Mouse (Mus musculus) intestine, postnatal 0 days (tissue): ENCODE results near the gene Crabp2. TPM values are rescaled to one million over a fixed set of nuclear protein-coding genes. Genes with fewer than 3 reads are reported as not detected.

ENCODE experiments used
- ATAC-seq: fragments of 200-750 bp; cut with Nextera tagmentation; 2 replicates; pipeline ENCODE4 v1.8.0; 2017; ENCODE audit warnings: mild to moderate bottlenecking, moderate TSS enrichment, moderate library complexity
- H3K27ac ChIP-seq: fragments of 300-500 bp; sonication (generic); 2 replicates; pipeline ENCODE4 v1.5.1; 2014; ENCODE audit warnings: mild to moderate bottlenecking, low read depth, low read length, moderate library complexity
- H3K27me3 ChIP-seq: fragments of 300-500 bp; sonication (generic); replicated peaks from 2 replicates; pipeline ENCODE4 v1.6.1; 2014; ENCODE audit warnings: low read length, mixed read lengths; ENCODE audit not compliant: control insufficient read depth, insufficient read depth
- H3K36me3 ChIP-seq: fragments of 300-500 bp; sonication (generic); 2 replicates; pipeline ENCODE4 v1.6.1; 2014; ENCODE audit warnings: mild to moderate bottlenecking, moderate library complexity; ENCODE audit not compliant: control insufficient read depth, insufficient read depth
- H3K4me1 ChIP-seq: fragments of 300-500 bp; sonication (generic); replicated peaks from 2 replicates; pipeline ENCODE4 v1.6.1; 2014; ENCODE audit warnings: antibody characterized with exemption, low read length, mixed read lengths; ENCODE audit not compliant: control insufficient read depth, insufficient read depth
- H3K4me2 ChIP-seq: fragments of 300-500 bp; sonication (generic); replicated peaks from 2 replicates; pipeline ENCODE4 v1.6.1; 2014; ENCODE audit warnings: low read depth, mild to moderate bottlenecking, moderate library complexity
- H3K4me3 ChIP-seq: fragments of 300-500 bp; sonication (generic); 2 replicates; pipeline ENCODE4 v1.5.1; 2014; ENCODE audit warnings: low read depth, low read length
- H3K9ac ChIP-seq: fragments of 300-500 bp; sonication (generic); 2 replicates; pipeline ENCODE4 v1.6.1; 2014; ENCODE audit warnings: mild to moderate bottlenecking, low read depth, low read length
- H3K9me3 ChIP-seq: fragments of 300-500 bp; sonication (generic); 2 replicates; pipeline ENCODE4 v1.6.1; 2016; ENCODE audit warnings: mixed run types; ENCODE audit not compliant: control insufficient read depth
- CTCF ChIP-seq: sonication (generic); IDR thresholded peaks from 2 replicates; pipeline ENCODE4 v1.5.1; 2016; ENCODE audit warnings: low read depth, mild to moderate bottlenecking, control low read depth, antibody characterized with exemption, moderate library complexity
- WGBS: fragments of 180-500 bp; shearing (Covaris S2); extraction: QIAGEN DNeasy Blood & Tissue Kit; methylation state at CpG from one replicate; pipeline ENCODE4 v1.1.7; 2014; 5-methylcytosine and 5-hydroxymethylcytosine counted together
- polyA plus RNA-seq: library from polyadenylated mRNA; unstranded; fragments of >200 nt; fragmentation: Nextera tagmentation; extraction: Ambion mirVana; gene quantifications from 2 replicates; pipeline ENCODE4 v1.2.1, GENCODE M21; 2015

The Crabp2 gene
- polyA plus RNA-seq, 1 experiment from 2014 or later = 1.9 TPM

DNA sequence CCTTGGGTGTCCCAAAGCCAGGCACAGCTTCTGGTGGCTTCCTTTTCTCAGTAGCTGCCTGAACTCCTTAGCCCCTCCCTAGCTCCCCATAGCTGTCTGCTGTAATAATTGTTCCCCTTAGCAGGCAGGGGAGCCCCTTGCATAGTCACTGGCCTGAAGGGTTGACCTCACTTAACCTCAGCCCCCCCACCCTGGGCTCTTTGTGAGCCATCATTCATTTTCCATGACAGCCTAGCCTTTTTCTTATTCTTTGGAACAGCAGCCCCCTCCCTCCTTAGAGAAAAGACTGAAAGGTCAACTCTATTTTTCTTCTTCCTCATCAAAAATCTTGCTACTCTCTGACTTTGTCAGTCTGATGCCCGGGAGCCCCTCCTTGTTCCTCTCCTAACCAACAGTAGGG is 10.5 kb downstream of the Crabp2 start:
- no peaks in the 10 kb centered on the region for H3K9me3 ChIP-seq
- H3K4me3 ChIP-seq = no peak overlapping the region
- no peak overlapping the region for H3K9ac ChIP-seq
- H3K4me1 ChIP-seq = no peaks in the 10 kb centered on the region
- 0 out of 2 replicates have a peak, but pooled peaks cover 7% of the 10 kb centered on the region for H3K27me3 ChIP-seq
- TF ChIP-seq CTCF = no peak
- no peak overlapping the region for H3K4me2 ChIP-seq
- no peak for ATAC-seq
- H3K27ac ChIP-seq = no peak overlapping the region
- no peaks in the 10 kb centered on the region for H3K36me3 ChIP-seq
- WGBS = 71% methylated on average over 1 of the region's 1 CpGs

DNA sequence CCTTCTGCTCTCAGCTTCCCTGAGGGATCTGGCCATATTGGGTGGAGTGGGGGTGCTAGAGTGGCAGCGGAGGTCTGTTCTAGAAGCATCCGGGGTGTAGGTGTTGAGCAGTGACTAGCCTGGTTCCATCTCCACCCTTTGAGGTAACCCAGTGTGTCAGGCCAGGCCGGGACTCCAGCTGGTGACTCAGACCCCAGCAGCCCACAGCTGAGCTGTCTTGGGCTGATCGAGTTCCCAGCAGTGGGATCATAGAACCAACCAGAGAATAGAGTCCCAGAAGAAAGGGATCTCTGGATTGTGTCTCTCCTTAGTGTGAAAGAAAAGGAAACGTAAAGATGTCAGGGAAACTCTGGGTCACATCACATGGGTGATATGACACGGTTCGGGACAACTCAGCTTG is 10.9 kb downstream of the Crabp2 start:
- TF ChIP-seq CTCF = no peak
- ATAC-seq = no peak
- WGBS = 67% methylated on average over 7 of the region's 7 CpGs
- H3K9me3 ChIP-seq = no peaks in the 10 kb centered on the region
- 0 out of 2 replicates have a peak, but pooled peaks cover 7% of the 10 kb centered on the region for H3K27me3 ChIP-seq
- H3K4me1 ChIP-seq = no peaks in the 10 kb centered on the region
- H3K4me2 ChIP-seq = no peak overlapping the region
- H3K36me3 ChIP-seq = no peaks in the 10 kb centered on the region
- H3K9ac ChIP-seq = no peak overlapping the region
- H3K27ac ChIP-seq = no peak overlapping the region
- H3K4me3 ChIP-seq = no peak overlapping the region

DNA sequence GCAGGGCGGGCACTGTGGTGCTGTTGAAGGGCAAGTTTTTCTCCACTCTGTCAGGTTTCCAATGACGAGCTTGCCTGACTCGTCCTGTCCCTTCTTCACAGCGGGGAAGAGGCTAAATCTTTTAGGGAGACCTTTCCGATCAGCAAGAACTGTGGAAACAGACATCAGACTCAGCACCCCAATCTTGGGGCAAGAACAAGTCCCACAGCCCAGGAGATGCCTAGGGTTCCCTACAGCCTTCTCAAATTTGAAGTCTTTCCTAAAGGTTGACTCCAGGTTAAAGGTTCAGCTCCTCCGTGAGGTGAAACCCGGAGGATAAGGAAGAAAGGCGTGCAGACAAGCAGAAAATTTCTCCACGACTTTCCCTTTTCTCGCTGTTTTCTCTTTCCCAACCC is 11.7 kb downstream of the Crabp2 start:
- WGBS = 10% methylated on average over 10 of the region's 10 CpGs
- Histone ChIP-seq H3K4me1 (no peaks in the 10 kb centered on the region), H3K27me3 (0 out of 2 replicates have a peak, but pooled peaks cover 7% of the 10 kb centered on the region), H3K36me3 (no peaks in the 10 kb centered on the region), H3K27ac (no peak overlapping the region), H3K4me3 (peak overlapping the region; percentile 35), H3K9me3 (no peaks in the 10 kb centered on the region), H3K9ac (no peak overlapping the region; the same call in 1 of the 2 replicates), H3K4me2 (peak overlapping the region; percentile 80)
- no peak for TF ChIP-seq CTCF
- no peak for ATAC-seq

DNA sequence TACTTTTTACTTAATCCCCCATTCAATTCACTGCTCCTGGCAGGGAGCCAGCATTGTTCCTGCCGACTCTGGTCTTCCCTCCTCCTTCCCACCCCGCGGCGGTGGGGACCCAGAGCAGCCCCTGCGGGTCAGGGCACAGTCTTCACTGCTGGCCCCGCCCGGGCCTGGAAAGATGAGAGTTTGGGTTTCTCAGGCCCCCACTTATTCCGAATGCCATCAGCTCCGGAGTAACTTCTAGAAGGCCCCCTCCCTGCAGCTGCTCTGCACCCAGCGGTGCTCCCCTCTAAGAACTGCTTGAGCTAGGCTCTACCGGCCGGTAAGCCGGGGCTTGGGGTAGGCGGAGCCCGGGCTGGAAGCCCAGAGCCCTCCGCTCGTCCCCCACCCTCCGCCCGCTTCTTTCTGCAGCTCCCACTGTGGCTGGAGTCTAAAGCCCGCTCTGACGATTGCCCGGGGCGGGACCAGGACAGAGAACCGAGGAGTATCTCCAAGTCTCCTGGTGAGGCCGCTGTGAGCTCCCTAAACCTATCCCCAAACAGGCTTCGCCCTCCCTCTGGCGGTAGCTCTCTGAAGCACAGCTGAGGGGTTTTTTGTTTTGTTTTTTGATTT is 12.2 kb downstream of the Crabp2 start:
- TF ChIP-seq CTCF = peak; percentile 97
- H3K4me2 ChIP-seq = peak overlapping the region; percentile 80
- peak overlapping the region; percentile 35 for H3K4me3 ChIP-seq
- no peaks in the 10 kb centered on the region for H3K36me3 ChIP-seq
- H3K27ac ChIP-seq = 0 out of 2 replicates have a peak overlapping the region, but pooled peaks have one; percentile 51
- no peaks in the 10 kb centered on the region for H3K4me1 ChIP-seq
- no peaks in the 10 kb centered on the region for H3K9me3 ChIP-seq
- peak; percentile 89 for ATAC-seq
- WGBS = under 1% methylated on average over 27 of the region's 27 CpGs
- 0 out of 2 replicates have a peak, but pooled peaks cover 7% of the 10 kb centered on the region for H3K27me3 ChIP-seq
- H3K9ac ChIP-seq = peak overlapping the region; percentile 19; the same call in 1 of the 2 replicates

DNA sequence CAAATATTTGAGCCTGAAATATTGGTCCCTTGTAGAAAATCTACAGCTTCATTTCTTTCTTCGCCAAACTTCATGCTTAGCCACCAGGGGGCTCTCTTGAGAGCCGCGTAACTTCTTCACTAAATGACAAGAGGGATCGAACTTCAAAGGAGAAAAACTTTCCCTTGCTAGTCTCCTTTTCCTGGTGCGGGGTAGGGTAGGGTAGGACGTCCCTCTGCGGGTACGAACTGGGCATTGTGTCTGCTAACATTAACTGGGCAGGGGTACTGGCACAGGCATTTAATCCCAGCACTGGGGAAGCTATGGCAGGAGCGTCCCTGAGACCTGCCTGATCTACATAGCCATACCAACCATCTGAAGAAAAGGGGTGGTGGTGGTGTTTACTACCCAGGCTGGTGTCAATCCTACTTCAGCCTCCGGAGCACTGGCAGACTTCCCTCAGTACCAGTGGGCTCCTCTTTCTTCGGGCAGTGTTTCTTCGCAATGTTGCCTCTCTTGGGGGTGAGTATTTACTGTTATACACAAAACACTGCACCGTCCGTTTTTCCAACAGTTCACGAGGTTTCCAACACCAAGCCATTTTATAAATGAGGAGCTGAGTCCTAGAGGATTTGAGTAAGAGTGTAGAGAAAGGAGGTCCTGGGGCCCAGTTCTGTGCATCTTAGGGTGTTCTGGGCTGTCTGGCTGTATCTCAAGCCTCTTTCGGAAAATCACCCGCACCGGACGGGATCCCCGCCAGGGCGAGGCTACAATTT is 21.9 kb downstream of the Crabp2 start:
- 0 out of 2 replicates have a peak, but pooled peaks have one; percentile 3 for ATAC-seq
- H3K9ac ChIP-seq = 0 out of 2 replicates have a peak overlapping the region, but pooled peaks have one; percentile 62
- peaks cover 5% of the 10 kb centered on the region; the same call in 1 of the 2 replicates for H3K36me3 ChIP-seq
- WGBS = 3% methylated on average over 21 of the region's 21 CpGs
- peak overlapping the region; percentile 78 for H3K4me2 ChIP-seq
- H3K27ac ChIP-seq = peak overlapping the region; percentile 41; the same call in 1 of the 2 replicates
- 0 out of 2 replicates have a peak, but pooled peaks cover 12% of the 10 kb centered on the region for H3K27me3 ChIP-seq
- H3K4me3 ChIP-seq = peak overlapping the region; percentile 52
- peak; percentile 86 for TF ChIP-seq CTCF
- no peaks in the 10 kb centered on the region for H3K9me3 ChIP-seq
- peaks cover 21% of the 10 kb centered on the region for H3K4me1 ChIP-seq

DNA sequence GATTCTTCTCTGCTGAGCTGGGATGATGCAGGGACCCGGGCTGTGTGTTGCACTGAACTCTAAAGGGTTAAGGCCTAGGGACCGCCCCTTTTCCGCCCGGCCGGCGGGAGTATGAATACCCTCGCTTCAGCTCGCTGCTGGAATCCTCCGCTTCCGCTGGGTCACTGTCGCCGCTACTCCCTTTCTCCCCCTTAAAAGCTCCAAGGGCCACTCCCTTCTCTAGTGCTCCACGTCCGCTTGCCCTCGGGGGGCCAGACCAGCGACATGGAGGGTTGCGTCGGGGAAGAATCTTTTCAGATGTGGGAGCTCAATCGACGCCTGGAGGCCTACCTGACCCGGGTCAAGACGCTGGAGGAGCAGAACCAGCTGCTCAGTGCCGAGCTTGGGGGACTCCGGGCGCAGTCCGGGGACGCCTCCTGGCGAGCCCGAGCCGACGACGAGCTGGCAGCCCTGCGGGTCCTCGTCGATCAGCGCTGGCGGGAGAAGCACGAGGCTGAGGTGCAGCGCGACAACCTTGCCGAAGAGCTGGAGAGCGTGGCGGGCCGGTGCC is 22.5 kb downstream of the Crabp2 start, which contains the start of gene Nes:
Nes (plus strand) TSS at position 140 of the 550 bp plus-strand sequence.
- Histone ChIP-seq H3K9ac (peak within 1 kb of the TSS; percentile 62), H3K4me1 (peaks cover 21% of the 10 kb centered on the region), H3K27ac (peak within 1 kb of the TSS; percentile 41; the same call in 1 of the 2 replicates), H3K4me3 (peak within 1 kb of the TSS; percentile 52), H3K9me3 (no peaks in the 10 kb centered on the region), H3K27me3 (0 out of 2 replicates have a peak, but pooled peaks cover 12% of the 10 kb centered on the region), H3K36me3 (peaks cover 10% of the 10 kb centered on the region; the same call in 1 of the 2 replicates), H3K4me2 (peak within 1 kb of the TSS; percentile 78)
- peak; percentile 25 for ATAC-seq
- TF ChIP-seq CTCF = 0 out of 2 replicates have a peak, but pooled peaks have one; percentile 7
- WGBS = under 1% methylated on average over 44 of the region's 44 CpGs
